Mouse (Mus musculus): ENCODE results near the gene Ryr2. TPM values are rescaled to one million over a fixed set of nuclear protein-coding genes. Genes with fewer than 3 reads are reported as not detected.

Gene Ryr2
- polyA plus RNA-seq, 1 experiment from 2014 or later, result 1.2 TPM

DNA sequence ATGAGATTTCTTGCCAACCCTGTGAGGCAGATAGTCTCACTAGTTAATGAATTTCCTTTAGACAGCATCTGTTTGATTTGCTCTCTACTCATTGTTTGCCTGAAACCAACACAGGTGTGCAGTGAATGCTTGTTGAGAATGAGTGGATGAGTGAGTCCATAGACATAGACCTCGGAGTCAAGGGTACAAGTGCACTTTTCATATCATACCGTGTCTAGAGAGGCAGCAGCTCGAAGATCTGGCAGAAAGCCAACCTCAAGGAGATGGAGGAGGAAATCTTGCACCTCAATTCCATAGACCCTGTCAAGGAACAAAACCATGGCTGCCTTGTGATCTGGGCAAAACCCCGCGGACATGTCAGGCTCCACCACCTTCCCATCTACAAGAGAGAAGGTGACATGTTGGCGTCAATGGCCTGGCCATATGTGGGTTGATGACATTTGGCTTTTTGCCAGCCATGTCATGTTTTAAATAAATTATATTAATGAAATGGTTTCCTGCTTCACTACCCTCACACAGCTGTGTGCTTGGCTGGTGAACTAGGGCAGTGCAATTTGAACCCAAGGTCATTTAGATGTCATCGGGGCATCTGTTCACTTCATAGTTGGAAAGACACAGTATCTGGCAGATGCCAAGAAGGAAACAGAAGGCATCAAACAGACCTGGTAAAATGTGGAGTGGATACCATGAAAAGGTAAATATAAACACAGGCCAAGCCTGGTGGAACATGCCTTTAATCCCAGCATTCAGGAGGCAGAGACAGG is 396.9 kb downstream of the Ryr2 start:
- Histone ChIP-seq H3K4me2 (replicated peaks) (no peak overlapping the region), H3K27ac (no peak overlapping the region), H3K4me1 (no peaks in the 10 kb centered on the region), H3K4me3 (no peak overlapping the region), H3K9ac (no peak overlapping the region), H3K36me3 (no peaks in the 10 kb centered on the region), H3K27me3 (no peaks in the 10 kb centered on the region), H3K9me3 (no peaks in the 10 kb centered on the region)
- 0 out of 2 replicates have a peak, but pooled peaks have one; percentile 10 for ATAC-seq (ENCODE audit: insufficient number of reproducible peaks, insufficient read depth, low FRiP score, low TSS enrichment)
- WGBS, result 86% methylated on average over 7 of the region's 7 CpGs

DNA sequence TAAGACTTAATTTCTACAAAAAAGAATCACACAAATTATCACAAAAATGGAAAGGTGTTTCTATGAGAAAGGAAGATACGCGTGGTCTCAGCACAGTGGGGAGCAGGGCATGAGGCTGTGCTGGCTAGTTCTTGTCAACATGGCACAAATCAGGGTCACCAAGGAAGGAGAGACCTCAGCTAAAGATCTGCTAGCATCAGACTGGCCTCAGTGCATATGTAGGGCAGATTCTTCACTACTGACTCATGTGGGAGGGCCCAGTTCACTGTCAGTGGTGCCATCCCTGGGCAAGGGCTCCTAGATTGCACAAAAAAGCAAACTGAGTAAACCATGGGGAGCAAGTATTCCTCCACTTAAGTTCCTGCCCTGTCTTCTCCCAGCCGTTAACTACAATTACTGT is 405.0 kb downstream of the Ryr2 start:
- ATAC-seq (ENCODE audit: insufficient number of reproducible peaks, insufficient read depth, low FRiP score, low TSS enrichment), result no peak
- Histone ChIP-seq H3K4me2 (replicated peaks) (no peak overlapping the region), H3K4me3 (no peak overlapping the region), H3K4me1 (no peaks in the 10 kb centered on the region), H3K9me3 (no peaks in the 10 kb centered on the region), H3K27me3 (no peaks in the 10 kb centered on the region), H3K9ac (no peak overlapping the region), H3K36me3 (no peaks in the 10 kb centered on the region), H3K27ac (no peak overlapping the region)
- WGBS, result 84% methylated on average over 3 of the region's 3 CpGs

DNA sequence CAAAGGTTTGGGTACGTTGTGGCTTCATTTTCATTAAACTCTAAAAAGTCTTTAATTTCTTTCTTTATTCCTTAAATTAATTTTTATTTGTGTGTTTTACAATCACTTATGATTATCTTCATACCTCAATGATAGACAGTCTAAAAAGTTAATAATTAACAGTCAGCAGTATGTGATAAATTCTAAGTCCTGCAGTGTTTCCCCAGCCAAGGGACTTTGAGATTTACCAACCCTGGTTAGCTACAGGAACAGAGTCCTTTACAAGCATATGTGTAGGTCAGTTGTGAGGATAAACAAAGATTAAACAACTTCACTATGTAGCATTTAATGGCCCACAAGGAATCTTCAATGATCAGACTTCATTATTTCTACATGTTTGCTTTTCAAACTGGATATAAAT is 410.2 kb downstream of the Ryr2 start:
- ATAC-seq (ENCODE audit: insufficient number of reproducible peaks, insufficient read depth, low FRiP score, low TSS enrichment), result no peak

DNA sequence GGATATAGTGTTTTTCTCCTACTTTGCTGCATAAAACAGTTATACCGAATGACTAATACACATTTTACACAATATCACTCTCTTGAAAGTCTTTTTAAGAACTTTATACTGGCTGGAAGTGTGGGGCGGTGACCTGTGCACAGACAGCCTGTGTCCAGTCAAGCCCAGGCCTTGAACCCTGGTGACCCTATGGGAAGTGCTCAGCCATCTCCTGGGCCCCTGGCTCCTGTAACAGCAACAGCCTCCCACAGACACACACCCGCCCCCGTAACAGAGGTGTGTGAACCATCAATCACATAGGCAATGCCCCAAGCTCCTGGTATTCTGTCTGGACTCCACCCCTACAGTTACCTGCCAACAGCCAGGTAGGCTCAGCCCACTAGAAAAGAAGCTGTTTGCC is 424.9 kb downstream of the Ryr2 start:
- 82% methylated on average over 4 of the region's 4 CpGs for WGBS
- H3K27me3 ChIP-seq, result no peaks in the 10 kb centered on the region
- H3K9ac ChIP-seq, result no peak overlapping the region

More for the DNA sequence above, 410.2 kb downstream of the Ryr2 start:
- Histone ChIP-seq H3K4me3 (no peak overlapping the region), H3K4me1 (no peaks in the 10 kb centered on the region), H3K27ac (no peak overlapping the region), H3K4me2 (replicated peaks) (no peak overlapping the region), H3K9ac (no peak overlapping the region), H3K9me3 (no peaks in the 10 kb centered on the region), H3K27me3 (no peaks in the 10 kb centered on the region), H3K36me3 (no peaks in the 10 kb centered on the region)
- WGBS, result 83% methylated on average over 1 of the region's 1 CpGs

DNA sequence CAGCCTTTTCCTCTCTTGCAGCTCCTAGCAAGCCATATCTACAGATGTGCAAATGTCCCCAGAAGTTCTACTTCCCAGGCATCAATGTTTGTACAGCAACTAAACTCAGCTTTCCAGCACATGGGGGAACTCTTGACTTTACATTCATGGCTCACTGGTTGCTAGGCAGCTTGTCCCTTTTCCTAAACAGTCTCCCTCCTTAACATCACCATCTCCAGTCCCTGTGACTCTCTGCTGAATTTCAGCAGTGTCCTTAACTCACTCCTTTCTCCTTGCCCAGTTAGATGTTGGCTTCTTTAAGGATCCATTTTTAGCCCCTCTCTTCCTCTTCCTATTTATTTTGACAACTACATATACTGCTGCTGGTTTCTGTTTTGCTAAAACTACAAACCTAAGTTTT is 443.9 kb downstream of the Ryr2 start:
- Histone ChIP-seq H3K4me3 (no peak overlapping the region), H3K9me3 (no peaks in the 10 kb centered on the region), H3K9ac (no peak overlapping the region), H3K27ac (no peak overlapping the region), H3K4me2 (replicated peaks) (no peak overlapping the region), H3K4me1 (no peaks in the 10 kb centered on the region), H3K27me3 (no peaks in the 10 kb centered on the region), H3K36me3 (no peaks in the 10 kb centered on the region)
- no peak for ATAC-seq (ENCODE audit: insufficient number of reproducible peaks, insufficient read depth, low FRiP score, low TSS enrichment)

More for the DNA sequence above, 424.9 kb downstream of the Ryr2 start:
- Histone ChIP-seq H3K4me3 (no peak overlapping the region), H3K36me3 (no peaks in the 10 kb centered on the region), H3K4me1 (no peaks in the 10 kb centered on the region), H3K9me3 (no peaks in the 10 kb centered on the region), H3K27ac (no peak overlapping the region), H3K4me2 (replicated peaks) (no peak overlapping the region)
- no peak for ATAC-seq (ENCODE audit: insufficient number of reproducible peaks, insufficient read depth, low FRiP score, low TSS enrichment)

DNA sequence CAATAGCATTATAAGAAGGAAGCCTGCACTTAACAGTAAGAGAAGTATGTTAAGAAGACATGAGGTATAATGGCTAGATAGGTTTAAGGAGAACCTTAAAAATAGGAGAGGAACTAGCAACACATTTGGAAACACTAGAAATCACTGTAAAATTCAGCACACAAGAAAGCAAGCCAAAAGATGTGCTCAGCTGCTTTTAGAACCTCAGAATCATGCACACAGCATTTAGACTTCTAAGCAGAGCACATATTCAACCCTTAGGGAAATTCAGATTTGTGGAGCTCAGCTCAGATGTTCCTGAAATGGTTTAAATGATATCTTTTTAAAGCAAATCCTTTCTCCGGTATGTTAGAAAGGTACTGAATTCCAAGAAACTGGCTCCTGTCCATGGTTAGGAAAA is 461.9 kb downstream of the Ryr2 start:
- no peaks in the 10 kb centered on the region for H3K4me1 ChIP-seq
- H3K9me3 ChIP-seq, result no peaks in the 10 kb centered on the region
- H3K4me2 ChIP-seq (replicated peaks), result no peak overlapping the region
- no peaks in the 10 kb centered on the region for H3K27me3 ChIP-seq
- no peak overlapping the region for H3K4me3 ChIP-seq
- ATAC-seq (ENCODE audit: insufficient number of reproducible peaks, insufficient read depth, low FRiP score, low TSS enrichment), result no peak
- no peak overlapping the region for H3K27ac ChIP-seq
- no peak overlapping the region for H3K9ac ChIP-seq
- 88% methylated on average over 1 of the region's 1 CpGs for WGBS
- no peaks in the 10 kb centered on the region for H3K36me3 ChIP-seq

DNA sequence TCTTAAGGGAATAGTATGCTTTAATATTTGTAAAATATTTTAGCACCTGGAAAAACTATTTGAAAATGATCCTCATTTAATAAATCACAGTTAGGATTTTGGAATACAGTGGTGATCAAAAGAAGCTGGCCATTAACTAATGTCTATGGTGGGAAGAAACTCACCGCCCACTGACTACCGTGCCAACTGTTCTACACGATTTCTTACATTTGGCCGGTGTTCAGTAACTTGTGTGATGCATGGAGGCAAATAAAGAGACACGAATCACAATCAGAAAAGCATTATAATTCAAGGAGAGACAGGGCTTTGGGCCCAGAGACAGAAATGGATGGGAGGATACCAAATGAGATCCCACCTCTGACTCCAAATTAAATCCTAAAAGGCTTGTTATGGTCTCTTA is 470.4 kb downstream of the Ryr2 start:
- no peaks in the 10 kb centered on the region for H3K27me3 ChIP-seq
- 88% methylated on average over 5 of the region's 5 CpGs for WGBS
- H3K4me1 ChIP-seq, result no peaks in the 10 kb centered on the region
- no peak overlapping the region for H3K9ac ChIP-seq
- H3K27ac ChIP-seq, result no peak overlapping the region
- H3K36me3 ChIP-seq, result no peaks in the 10 kb centered on the region
- ATAC-seq (ENCODE audit: insufficient number of reproducible peaks, insufficient read depth, low FRiP score, low TSS enrichment), result no peak
- no peaks in the 10 kb centered on the region for H3K9me3 ChIP-seq
- H3K4me2 ChIP-seq (replicated peaks), result no peak overlapping the region
- H3K4me3 ChIP-seq, result no peak overlapping the region

DNA sequence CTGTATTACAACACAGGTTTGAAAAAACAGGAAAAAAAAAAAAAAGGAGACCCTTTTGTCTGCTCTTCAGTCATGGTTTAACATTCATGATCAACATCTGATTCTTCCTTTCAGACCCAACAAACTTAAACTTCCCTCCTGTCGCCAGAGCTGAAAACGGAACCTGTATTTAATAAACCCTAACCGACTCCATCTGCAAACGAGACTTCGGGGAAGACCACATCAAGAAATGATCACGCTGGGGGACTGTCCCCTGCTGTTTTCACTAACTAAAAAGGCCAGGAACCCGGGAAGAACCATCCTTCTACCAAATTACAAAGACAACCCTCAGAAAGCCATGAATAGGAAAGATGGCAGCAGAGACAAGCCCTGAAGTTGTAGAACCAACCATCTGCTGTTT is 482.2 kb downstream of the Ryr2 start:
- Histone ChIP-seq H3K27me3 (no peaks in the 10 kb centered on the region), H3K4me3 (no peak overlapping the region), H3K27ac (peak overlapping the region; percentile 46; the same call in 1 of the 2 replicates), H3K4me1 (no peaks in the 10 kb centered on the region), H3K4me2 (replicated peaks) (no peak overlapping the region), H3K36me3 (no peaks in the 10 kb centered on the region), H3K9ac (no peak overlapping the region), H3K9me3 (no peaks in the 10 kb centered on the region)
- no peak for ATAC-seq (ENCODE audit: insufficient number of reproducible peaks, insufficient read depth, low FRiP score, low TSS enrichment)
- WGBS, result 39% methylated on average over 7 of the region's 7 CpGs

DNA sequence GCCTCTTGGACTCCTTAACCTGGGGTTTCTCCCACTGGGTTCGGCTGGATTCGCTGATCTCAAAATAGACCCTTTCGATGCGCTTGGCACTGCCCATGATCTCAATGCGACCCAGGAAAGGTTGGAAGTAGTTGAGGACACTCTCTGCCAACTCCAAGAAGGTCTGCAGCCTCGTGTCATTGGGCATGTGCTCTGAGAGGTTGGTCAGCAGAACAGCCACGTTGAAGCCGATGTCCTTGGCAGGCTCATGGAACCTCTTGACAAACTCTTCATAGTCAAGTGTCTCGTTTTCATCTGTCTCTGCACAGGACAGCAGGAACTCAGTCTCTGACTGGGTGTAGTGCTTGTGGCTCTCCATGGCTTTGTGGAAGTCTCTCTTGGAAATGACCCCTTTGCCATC is 511.3 kb downstream of the Ryr2 start:
- H3K36me3 ChIP-seq, result no peaks in the 10 kb centered on the region
- H3K9ac ChIP-seq, result no peak overlapping the region
- H3K4me3 ChIP-seq, result no peak overlapping the region
- H3K27ac ChIP-seq, result no peak overlapping the region
- no peaks in the 10 kb centered on the region for H3K9me3 ChIP-seq
- WGBS, result 87% methylated on average over 9 of the region's 9 CpGs
- H3K4me1 ChIP-seq, result no peaks in the 10 kb centered on the region
- no peaks in the 10 kb centered on the region for H3K27me3 ChIP-seq
- no peak for ATAC-seq (ENCODE audit: insufficient number of reproducible peaks, insufficient read depth, low FRiP score, low TSS enrichment)
- H3K4me2 ChIP-seq (replicated peaks), result no peak overlapping the region

DNA sequence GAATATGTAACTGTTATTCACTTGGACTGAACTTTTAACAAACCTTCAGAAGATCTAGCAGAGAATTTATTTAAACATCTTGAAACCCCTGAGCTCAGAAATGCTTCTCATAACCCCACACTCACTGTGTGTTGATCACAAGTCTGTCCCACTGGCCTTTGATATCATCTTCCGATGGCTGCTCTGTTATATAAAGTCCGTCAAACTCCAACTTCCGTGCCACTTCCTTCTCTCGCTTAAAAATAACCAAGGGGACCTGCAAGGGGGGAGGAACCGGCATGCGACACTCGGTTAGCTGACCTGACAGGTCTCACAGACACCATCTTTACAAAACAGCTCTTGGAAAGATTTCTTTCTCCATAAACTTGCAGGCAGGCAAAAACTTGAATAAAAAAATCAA is 521.5 kb downstream of the Ryr2 start:
- Histone ChIP-seq H3K4me1 (no peaks in the 10 kb centered on the region), H3K36me3 (no peaks in the 10 kb centered on the region), H3K4me2 (replicated peaks) (no peak overlapping the region), H3K27ac (no peak overlapping the region), H3K4me3 (no peak overlapping the region), H3K27me3 (no peaks in the 10 kb centered on the region), H3K9ac (no peak overlapping the region), H3K9me3 (no peaks in the 10 kb centered on the region)
- 73% methylated on average over 7 of the region's 7 CpGs for WGBS
- no peak for ATAC-seq (ENCODE audit: insufficient number of reproducible peaks, insufficient read depth, low FRiP score, low TSS enrichment)

DNA sequence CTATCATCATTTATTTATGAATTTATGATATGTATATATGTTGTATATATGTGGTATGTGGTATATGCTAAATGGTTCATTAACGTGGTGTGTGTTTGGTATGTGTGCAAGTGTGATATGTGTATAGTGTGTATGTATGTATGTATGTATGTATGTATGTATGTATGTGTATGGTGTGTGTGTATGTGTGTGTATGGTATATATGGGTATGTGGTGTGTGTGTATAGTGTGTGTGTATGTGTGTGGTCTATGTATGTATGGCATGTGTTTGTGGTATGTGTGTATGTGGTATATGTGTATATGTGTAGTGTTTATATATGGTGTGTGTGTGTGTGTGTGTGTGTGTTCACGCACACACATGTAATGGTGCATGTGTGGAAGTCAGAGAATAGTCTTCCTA is 534.2 kb downstream of the Ryr2 start:
- no peaks in the 10 kb centered on the region for H3K27me3 ChIP-seq
- 100% methylated on average over 1 of the region's 2 CpGs for WGBS
- H3K9ac ChIP-seq, result no peak overlapping the region
- no peaks in the 10 kb centered on the region for H3K4me1 ChIP-seq
- no peak overlapping the region for H3K4me2 ChIP-seq (replicated peaks)
- no peak overlapping the region for H3K27ac ChIP-seq
- ATAC-seq (ENCODE audit: insufficient number of reproducible peaks, insufficient read depth, low FRiP score, low TSS enrichment), result no peak
- no peak overlapping the region for H3K4me3 ChIP-seq
- H3K9me3 ChIP-seq, result no peaks in the 10 kb centered on the region
- H3K36me3 ChIP-seq, result no peaks in the 10 kb centered on the region

DNA sequence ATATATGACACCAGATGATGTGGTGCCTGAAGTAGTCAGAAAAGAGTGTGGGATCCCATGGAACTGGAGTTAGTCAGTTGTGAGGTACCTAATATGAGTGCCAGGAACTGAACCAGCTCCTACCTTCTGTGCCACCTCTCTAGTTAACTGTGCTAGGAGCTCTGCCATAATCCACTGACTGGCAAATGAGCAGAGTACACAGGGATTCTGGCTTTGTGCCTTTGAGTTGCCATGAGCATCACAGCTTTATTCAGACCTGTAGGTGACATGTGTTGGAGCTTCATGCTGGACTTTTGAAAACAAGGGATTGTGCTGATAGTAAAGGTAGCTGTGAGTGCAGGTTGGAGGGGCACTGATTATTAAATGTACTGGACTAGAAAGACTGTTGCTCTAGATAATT is 539.4 kb downstream of the Ryr2 start:
- ATAC-seq (ENCODE audit: insufficient number of reproducible peaks, insufficient read depth, low FRiP score, low TSS enrichment), result no peak
- no peaks in the 10 kb centered on the region for H3K36me3 ChIP-seq
- H3K9me3 ChIP-seq, result no peaks in the 10 kb centered on the region

More for the DNA sequence above, 539.4 kb downstream of the Ryr2 start:
- Histone ChIP-seq H3K9ac (no peak overlapping the region), H3K4me1 (no peaks in the 10 kb centered on the region), H3K27me3 (no peaks in the 10 kb centered on the region), H3K4me2 (replicated peaks) (no peak overlapping the region), H3K4me3 (no peak overlapping the region), H3K27ac (no peak overlapping the region)
